Mouse (Mus musculus): ENCODE data around the gene Ppfia2. TPM values are rescaled to one million over a fixed set of nuclear protein-coding genes. Genes with fewer than 3 reads are reported as not detected.

Gene Ppfia2
- polyA plus RNA-seq, 1 experiment = 0.12 TPM

DNA sequence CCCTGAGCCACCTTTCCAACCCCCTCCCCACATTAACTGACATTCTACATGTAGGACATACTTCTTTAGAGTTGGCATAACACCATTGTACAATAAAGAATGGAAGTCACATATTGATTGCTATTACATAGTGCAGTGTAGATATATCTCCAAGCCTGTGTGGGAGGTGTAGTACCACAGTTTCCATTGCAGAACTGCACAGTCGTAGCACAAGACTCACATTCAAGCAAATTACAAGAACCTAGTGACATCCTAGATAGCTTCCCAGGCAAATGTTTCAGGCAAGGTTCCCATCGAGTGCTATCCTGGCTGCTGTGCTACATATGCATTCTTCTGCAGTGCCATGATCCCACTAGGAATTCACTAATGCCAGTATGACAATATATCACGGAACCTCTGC lies 200.0 kb downstream of the Ppfia2 start:
- no peak overlapping the region for H3K27ac ChIP-seq (ENCODE audit: insufficient read depth, low read length)
- H3K4me3 ChIP-seq (ENCODE audit: extremely low read depth, insufficient read depth, insufficient read length) = no peak overlapping the region
- no peaks in the 10 kb centered on the region for H3K36me3 ChIP-seq (ENCODE audit: control insufficient read depth, insufficient read depth, low read length)
- H3K4me1 ChIP-seq (ENCODE audit: control insufficient read depth, insufficient read depth, insufficient read length) = no peaks in the 10 kb centered on the region
- DNase-seq (ENCODE audit: low read depth in 1 of 2, low spot score in 2 of 2) = no peak
- H3K27me3 ChIP-seq (ENCODE audit: control insufficient read depth, insufficient read depth, low read length) = no peaks in the 10 kb centered on the region
- TF ChIP-seq CTCF (IDR thresholded peaks at IDR 0.05; ENCODE audit: extremely low read depth, insufficient read depth, insufficient read length, insufficient replicate concordance) (no peak), POLR2A (IDR thresholded peaks at IDR 0.05; ENCODE audit: low read depth, low read length) (no peak)
- 79% methylated on average over 3 of the region's 3 CpGs for WGBS

- no peaks in the 10 kb centered on the region for H3K36me3 ChIP-seq (ENCODE audit: control insufficient read depth, insufficient read depth, low read length)
- no peaks in the 10 kb centered on the region for H3K27me3 ChIP-seq (ENCODE audit: control insufficient read depth, insufficient read depth, low read length)
- H3K4me1 ChIP-seq (ENCODE audit: control insufficient read depth, insufficient read depth, insufficient read length) = no peaks in the 10 kb centered on the region
- H3K4me3 ChIP-seq (ENCODE audit: extremely low read depth, insufficient read depth, insufficient read length) = no peak overlapping the region
- no peak for TF ChIP-seq CTCF (IDR thresholded peaks at IDR 0.05; ENCODE audit: extremely low read depth, insufficient read depth, insufficient read length, insufficient replicate concordance)
- TF ChIP-seq POLR2A (IDR thresholded peaks at IDR 0.05; ENCODE audit: low read depth, low read length) = no peak
- 93% methylated on average over 5 of the region's 5 CpGs for WGBS
- no peak for DNase-seq (ENCODE audit: low read depth in 1 of 2, low spot score in 2 of 2)
- H3K27ac ChIP-seq (ENCODE audit: insufficient read depth, low read length) = no peak overlapping the region
Observed at GRCm38 (mm10) chr10:106681395-106681794, 211.3 kb downstream of the Ppfia2 start.

- 58% methylated on average over 3 of the region's 3 CpGs for WGBS
- DNase-seq (ENCODE audit: low read depth in 1 of 2, low spot score in 2 of 2) = no peak
- Histone ChIP-seq H3K4me3 (ENCODE audit: extremely low read depth, insufficient read depth, insufficient read length) (no peak overlapping the region), H3K27me3 (ENCODE audit: control insufficient read depth, insufficient read depth, low read length) (no peaks in the 10 kb centered on the region), H3K27ac (ENCODE audit: insufficient read depth, low read length) (no peak overlapping the region), H3K36me3 (ENCODE audit: control insufficient read depth, insufficient read depth, low read length) (no peaks in the 10 kb centered on the region), H3K4me1 (ENCODE audit: control insufficient read depth, insufficient read depth, insufficient read length) (no peaks in the 10 kb centered on the region)
- no peak for TF ChIP-seq CTCF (IDR thresholded peaks at IDR 0.05; ENCODE audit: extremely low read depth, insufficient read depth, insufficient read length, insufficient replicate concordance)
- no peak for TF ChIP-seq POLR2A (IDR thresholded peaks at IDR 0.05; ENCODE audit: low read depth, low read length)
Observed at GRCm38 (mm10) chr10:106685519-106685918, 215.4 kb downstream of the Ppfia2 start.

DNA sequence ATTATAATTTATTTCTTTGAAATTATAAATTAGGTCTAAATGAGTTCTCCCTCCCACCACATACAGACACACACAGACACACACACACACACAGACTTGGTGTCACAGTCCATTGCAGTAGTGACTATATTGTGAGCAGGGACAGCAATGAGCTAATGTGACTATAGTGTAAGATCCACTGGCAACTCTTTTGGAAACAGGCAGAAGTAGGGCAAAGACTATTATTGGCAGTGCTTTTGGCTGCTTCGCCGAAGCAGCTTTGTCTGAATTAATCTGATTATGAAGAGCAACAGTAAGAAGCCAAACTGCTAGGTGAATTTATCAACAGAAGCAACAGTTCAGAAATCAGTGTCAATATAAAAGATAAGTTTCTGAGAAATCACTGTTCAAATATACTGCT lies 249.8 kb downstream of the Ppfia2 start:
- Histone ChIP-seq H3K27me3 (ENCODE audit: control insufficient read depth, insufficient read depth, low read length) (no peaks in the 10 kb centered on the region), H3K4me3 (ENCODE audit: extremely low read depth, insufficient read depth, insufficient read length) (no peak overlapping the region), H3K27ac (ENCODE audit: insufficient read depth, low read length) (no peak overlapping the region), H3K4me1 (ENCODE audit: control insufficient read depth, insufficient read depth, insufficient read length) (no peaks in the 10 kb centered on the region), H3K36me3 (ENCODE audit: control insufficient read depth, insufficient read depth, low read length) (no peaks in the 10 kb centered on the region)
- DNase-seq (ENCODE audit: low read depth in 1 of 2, low spot score in 2 of 2) = no peak
- WGBS = 95% methylated on average over 2 of the region's 2 CpGs
- no peak for TF ChIP-seq POLR2A (IDR thresholded peaks at IDR 0.05; ENCODE audit: low read depth, low read length)
- no peak for TF ChIP-seq CTCF (IDR thresholded peaks at IDR 0.05; ENCODE audit: extremely low read depth, insufficient read depth, insufficient read length, insufficient replicate concordance)

DNA sequence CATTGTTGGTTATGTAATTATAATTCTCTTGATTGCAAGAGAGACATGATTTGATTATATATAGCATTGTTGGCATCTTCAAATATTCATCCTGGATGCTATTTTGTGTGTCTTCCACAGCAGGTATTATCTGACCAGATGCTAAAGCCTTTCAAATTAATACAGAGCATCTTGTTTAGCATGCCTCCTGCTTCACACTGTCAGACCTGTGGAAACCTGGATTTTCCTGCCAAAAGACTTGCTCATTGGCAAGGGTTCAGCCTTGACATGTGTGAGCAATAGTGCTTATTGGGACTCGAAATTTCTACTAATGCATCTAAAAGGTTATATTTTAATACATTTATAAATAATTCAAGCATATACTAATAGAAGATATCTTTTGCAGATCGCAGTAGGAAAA lies 262.1 kb downstream of the Ppfia2 start:
- 73% methylated on average over 2 of the region's 2 CpGs for WGBS

DNA sequence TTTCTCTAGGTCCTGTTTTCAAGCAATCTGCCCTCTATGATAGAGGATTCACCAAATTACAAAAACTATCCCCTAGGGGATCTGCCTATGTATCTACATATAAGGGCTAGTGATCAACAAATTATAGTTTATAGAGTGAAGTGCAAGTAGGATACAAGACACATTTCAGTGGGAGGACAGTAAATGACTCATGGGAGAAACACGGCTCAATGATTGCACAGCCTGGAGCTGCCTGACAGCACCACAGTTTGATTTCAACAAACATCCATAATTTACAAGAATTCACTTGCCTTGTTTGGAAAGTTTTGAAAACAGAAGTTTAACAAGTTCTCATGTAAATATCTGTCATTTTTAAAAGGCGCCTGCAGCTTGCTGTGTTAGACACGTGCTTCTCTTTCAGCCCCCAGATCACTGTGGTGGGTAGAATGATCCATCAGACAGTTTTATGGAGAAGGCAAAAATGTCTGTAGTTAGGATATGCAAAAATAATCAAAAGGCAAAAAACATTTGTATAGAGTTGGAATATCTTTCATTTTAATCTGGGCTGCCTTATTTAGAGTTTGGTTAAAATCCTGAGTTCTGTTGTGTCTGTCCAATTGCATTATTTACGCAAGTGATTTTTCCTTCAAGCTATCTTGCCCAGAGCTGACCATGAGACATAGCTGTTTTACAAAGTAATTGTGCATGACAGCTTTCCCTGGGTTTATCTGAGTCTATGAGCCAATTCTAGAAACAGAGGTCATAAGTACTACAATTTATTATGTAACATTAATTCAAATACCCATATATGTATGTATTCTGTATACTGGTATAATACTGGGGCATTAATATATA lies 266.3 kb downstream of the Ppfia2 start:
- WGBS = 89% methylated on average over 4 of the region's 4 CpGs
- Histone ChIP-seq H3K27ac (ENCODE audit: insufficient read depth, low read length) (no peak overlapping the region), H3K4me3 (ENCODE audit: extremely low read depth, insufficient read depth, insufficient read length) (no peak overlapping the region), H3K4me1 (ENCODE audit: control insufficient read depth, insufficient read depth, insufficient read length) (no peaks in the 10 kb centered on the region), H3K36me3 (ENCODE audit: control insufficient read depth, insufficient read depth, low read length) (no peaks in the 10 kb centered on the region), H3K27me3 (ENCODE audit: control insufficient read depth, insufficient read depth, low read length) (no peaks in the 10 kb centered on the region)
- no peak for DNase-seq (ENCODE audit: low read depth in 1 of 2, low spot score in 2 of 2)
- TF ChIP-seq POLR2A (IDR thresholded peaks at IDR 0.05; ENCODE audit: low read depth, low read length) (no peak), CTCF (IDR thresholded peaks at IDR 0.05; ENCODE audit: extremely low read depth, insufficient read depth, insufficient read length, insufficient replicate concordance) (no peak)

More for the DNA sequence above, 262.1 kb downstream of the Ppfia2 start:
- DNase-seq (ENCODE audit: low read depth in 1 of 2, low spot score in 2 of 2) = no peak
- Histone ChIP-seq H3K27ac (ENCODE audit: insufficient read depth, low read length) (no peak overlapping the region), H3K27me3 (ENCODE audit: control insufficient read depth, insufficient read depth, low read length) (no peaks in the 10 kb centered on the region), H3K36me3 (ENCODE audit: control insufficient read depth, insufficient read depth, low read length) (no peaks in the 10 kb centered on the region), H3K4me1 (ENCODE audit: control insufficient read depth, insufficient read depth, insufficient read length) (no peaks in the 10 kb centered on the region), H3K4me3 (ENCODE audit: extremely low read depth, insufficient read depth, insufficient read length) (no peak overlapping the region)
- no peak for TF ChIP-seq POLR2A (IDR thresholded peaks at IDR 0.05; ENCODE audit: low read depth, low read length)
- no peak for TF ChIP-seq CTCF (IDR thresholded peaks at IDR 0.05; ENCODE audit: extremely low read depth, insufficient read depth, insufficient read length, insufficient replicate concordance)

- Histone ChIP-seq H3K4me1 (ENCODE audit: control insufficient read depth, insufficient read depth, insufficient read length) (no peaks in the 10 kb centered on the region), H3K27me3 (ENCODE audit: control insufficient read depth, insufficient read depth, low read length) (no peaks in the 10 kb centered on the region), H3K27ac (ENCODE audit: insufficient read depth, low read length) (no peak overlapping the region), H3K36me3 (ENCODE audit: control insufficient read depth, insufficient read depth, low read length) (no peaks in the 10 kb centered on the region), H3K4me3 (ENCODE audit: extremely low read depth, insufficient read depth, insufficient read length) (no peak overlapping the region)
- WGBS = 81% methylated on average over 3 of the region's 3 CpGs
- TF ChIP-seq POLR2A (IDR thresholded peaks at IDR 0.05; ENCODE audit: low read depth, low read length) (no peak), CTCF (IDR thresholded peaks at IDR 0.05; ENCODE audit: extremely low read depth, insufficient read depth, insufficient read length, insufficient replicate concordance) (no peak)
- DNase-seq (ENCODE audit: low read depth in 1 of 2, low spot score in 2 of 2) = no peak
Observed at GRCm38 (mm10) chr10:106738190-106738589, 268.1 kb downstream of the Ppfia2 start.

Measured in spleen, adult 2 months (tissue).